Mouse (Mus musculus): ENCODE data around the gene Ubxn7. TPM values are rescaled to one million over a fixed set of nuclear protein-coding genes. Genes with fewer than 3 reads are reported as not detected.

Ubxn7 gene
- total and polyA plus RNA-seq, 3 experiments = 5.0 to 126 (median 32.6) TPM

DNA sequence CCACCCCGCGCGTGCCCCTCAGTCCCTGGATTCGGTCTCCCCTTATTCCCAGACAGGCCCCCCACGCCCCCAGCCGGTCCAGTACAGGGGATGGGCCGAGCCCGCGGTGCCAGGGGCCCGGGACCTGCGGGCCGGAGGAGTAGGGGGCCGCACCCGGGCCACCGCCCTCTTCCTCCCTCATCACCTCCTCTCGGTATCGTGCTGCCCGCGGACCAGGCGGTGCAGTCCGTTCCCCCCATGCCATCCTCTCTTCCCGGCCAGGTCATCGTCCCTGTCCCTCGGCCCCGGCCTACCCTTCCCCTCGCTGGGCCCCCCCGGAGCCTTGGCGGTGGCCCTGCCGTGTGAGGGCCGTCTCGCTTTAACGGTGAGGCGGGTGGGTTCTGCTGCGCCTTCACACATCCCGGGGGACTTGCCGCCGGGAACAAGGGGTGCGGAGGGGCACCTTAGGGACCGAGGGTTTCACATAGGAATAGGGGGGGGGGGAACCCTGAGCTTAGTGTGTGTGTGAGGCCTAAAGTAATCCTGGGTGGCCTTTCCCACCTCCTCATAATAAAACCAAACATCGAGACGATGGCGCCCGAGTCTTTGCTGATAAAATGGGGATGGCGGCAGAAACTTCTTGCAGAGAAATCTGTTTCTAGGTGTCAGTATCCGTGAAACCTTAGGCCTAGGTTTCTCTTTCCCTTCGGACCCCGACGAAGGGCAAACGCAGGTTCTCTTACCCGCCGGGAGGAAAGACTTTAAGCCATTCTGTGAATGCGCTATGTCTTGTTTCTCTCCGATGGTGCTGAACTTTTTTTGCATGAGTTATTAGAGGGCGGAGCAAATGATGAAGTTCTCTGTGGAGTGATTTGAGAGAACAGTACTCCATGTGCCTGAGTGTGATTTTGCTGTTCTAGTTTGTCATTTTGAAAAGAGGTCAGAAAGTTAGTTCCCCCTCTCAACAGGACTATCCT is 777 bp downstream of the Ubxn7 start:
- DNase-seq (ENCODE audit: low spot score) (peak; percentile 25), ATAC-seq (ENCODE audit: extremely low read depth, insufficient number of reproducible peaks, low FRiP score, poor library complexity, severe bottlenecking) (no peak)
- H3K4me3 ChIP-seq (ENCODE audit: low read depth, low read length) = peak overlapping the region; percentile 95
- no peaks in the 10 kb centered on the region for H3K9me3 ChIP-seq (replicated peaks)
- peaks cover 5% of the 10 kb centered on the region for H3K36me3 ChIP-seq (replicated peaks)
- H3K27me3 ChIP-seq (ENCODE audit: insufficient read depth, low read length) = no peaks in the 10 kb centered on the region
- H3K4me1 ChIP-seq (ENCODE audit: insufficient read depth, low read depth, low read length) = peaks cover 36% of the 10 kb centered on the region
- TF ChIP-seq TAL1 (conservative IDR thresholded peaks at IDR 0.05; ENCODE audit: low read depth, low read length) = no peak
- TF ChIP-seq POLR2AphosphoS5 (IDR thresholded peaks at IDR 0.05; ENCODE audit: insufficient replicate concordance, low read depth, low read length) = no peak
- TF ChIP-seq GATA2 (IDR thresholded peaks at IDR 0.05; ENCODE audit: borderline replicate concordance, low read depth, low read length) = no peak
- TF ChIP-seq CTCF (IDR thresholded peaks at IDR 0.05; ENCODE audit: low read depth, low read length) = no peak
- TF ChIP-seq GATA1 (IDR thresholded peaks at IDR 0.05; ENCODE audit: borderline replicate concordance, low read length) = no peak

DNA sequence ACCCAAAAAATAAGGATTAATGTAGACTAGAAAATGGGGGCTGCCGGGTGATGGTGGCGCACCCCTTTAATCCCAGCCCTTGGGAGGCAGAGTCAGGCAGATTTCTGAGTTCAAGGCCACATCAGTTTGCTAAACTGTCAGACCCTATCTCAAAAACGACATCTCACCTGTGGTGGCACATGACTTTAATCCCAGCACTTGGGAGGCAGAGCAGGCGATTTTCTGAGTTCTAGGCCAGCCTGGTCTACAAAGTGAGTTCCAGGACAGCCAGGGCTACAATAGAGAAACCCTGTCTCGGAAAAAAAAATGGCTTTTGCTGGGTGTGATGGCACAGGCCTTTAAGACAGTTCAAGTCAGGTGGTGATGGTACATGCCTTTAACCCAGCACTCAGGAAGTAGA is 3.1 kb downstream of the Ubxn7 start:
- Histone ChIP-seq H3K9me3 (replicated peaks) (no peaks in the 10 kb centered on the region), H3K4me1 (ENCODE audit: insufficient read depth, low read depth, low read length) (peaks cover 42% of the 10 kb centered on the region), H3K27me3 (ENCODE audit: insufficient read depth, low read length) (no peaks in the 10 kb centered on the region), H3K36me3 (replicated peaks) (peaks cover 5% of the 10 kb centered on the region), H3K4me3 (ENCODE audit: low read depth, low read length) (no peak overlapping the region)
- TF ChIP-seq GATA2 (IDR thresholded peaks at IDR 0.05; ENCODE audit: borderline replicate concordance, low read depth, low read length) (no peak), TAL1 (conservative IDR thresholded peaks at IDR 0.05; ENCODE audit: low read depth, low read length) (no peak), GATA1 (IDR thresholded peaks at IDR 0.05; ENCODE audit: borderline replicate concordance, low read length) (no peak), POLR2AphosphoS5 (IDR thresholded peaks at IDR 0.05; ENCODE audit: insufficient replicate concordance, low read depth, low read length) (no peak), CTCF (IDR thresholded peaks at IDR 0.05; ENCODE audit: low read depth, low read length) (no peak)
- ATAC-seq (ENCODE audit: extremely low read depth, insufficient number of reproducible peaks, low FRiP score, poor library complexity, severe bottlenecking) (no peak), DNase-seq (ENCODE audit: low spot score) (no peak)

DNA sequence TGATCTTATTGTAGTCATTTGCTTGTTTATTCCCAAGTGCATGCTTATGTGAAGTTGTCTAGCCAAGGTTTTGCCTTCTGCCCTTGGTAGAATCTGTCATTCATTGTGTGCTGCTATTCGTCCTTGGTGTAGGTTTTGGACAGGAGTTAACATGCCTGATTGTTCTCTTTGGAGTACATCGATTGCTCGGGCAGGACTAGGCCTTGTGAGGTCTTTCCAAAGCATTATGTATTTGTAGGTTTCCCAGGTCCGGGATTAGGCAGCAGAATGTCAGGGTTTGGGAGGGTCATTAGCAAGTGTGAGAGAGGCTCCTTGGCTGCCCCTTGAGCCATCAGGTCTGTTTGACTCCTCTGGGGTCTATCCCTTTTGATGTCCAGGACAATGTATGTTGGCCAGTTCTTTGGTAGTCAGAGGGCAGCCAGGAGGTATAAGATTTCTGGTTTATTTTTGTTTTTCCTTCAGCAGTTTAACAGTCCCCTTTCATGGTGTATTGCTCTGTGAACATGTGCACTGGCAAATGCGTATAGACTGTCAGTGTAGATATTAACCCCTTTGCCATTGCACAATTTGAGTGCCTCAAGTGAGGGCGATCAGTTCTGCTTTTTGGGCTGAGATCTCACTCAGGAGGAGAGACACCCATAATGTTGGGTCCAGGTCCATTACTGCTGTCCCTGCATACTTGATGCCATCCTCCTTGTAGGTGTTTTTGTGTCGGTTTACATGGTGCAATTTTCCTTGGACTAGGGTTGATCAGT is 4.1 kb downstream of the Ubxn7 start:
- no peaks in the 10 kb centered on the region for H3K9me3 ChIP-seq (replicated peaks)
- H3K4me1 ChIP-seq (ENCODE audit: insufficient read depth, low read depth, low read length) = peaks cover 42% of the 10 kb centered on the region
- ATAC-seq (ENCODE audit: extremely low read depth, insufficient number of reproducible peaks, low FRiP score, poor library complexity, severe bottlenecking) = no peak
- DNase-seq (ENCODE audit: low spot score) = no peak
- TF ChIP-seq TAL1 (conservative IDR thresholded peaks at IDR 0.05; ENCODE audit: low read depth, low read length) (no peak), POLR2AphosphoS5 (IDR thresholded peaks at IDR 0.05; ENCODE audit: insufficient replicate concordance, low read depth, low read length) (no peak), GATA2 (IDR thresholded peaks at IDR 0.05; ENCODE audit: borderline replicate concordance, low read depth, low read length) (no peak), GATA1 (IDR thresholded peaks at IDR 0.05; ENCODE audit: borderline replicate concordance, low read length) (no peak), CTCF (IDR thresholded peaks at IDR 0.05; ENCODE audit: low read depth, low read length) (no peak)
- H3K36me3 ChIP-seq (replicated peaks) = peaks cover 5% of the 10 kb centered on the region
- no peak overlapping the region for H3K4me3 ChIP-seq (ENCODE audit: low read depth, low read length)
- no peaks in the 10 kb centered on the region for H3K27me3 ChIP-seq (ENCODE audit: insufficient read depth, low read length)

DNA sequence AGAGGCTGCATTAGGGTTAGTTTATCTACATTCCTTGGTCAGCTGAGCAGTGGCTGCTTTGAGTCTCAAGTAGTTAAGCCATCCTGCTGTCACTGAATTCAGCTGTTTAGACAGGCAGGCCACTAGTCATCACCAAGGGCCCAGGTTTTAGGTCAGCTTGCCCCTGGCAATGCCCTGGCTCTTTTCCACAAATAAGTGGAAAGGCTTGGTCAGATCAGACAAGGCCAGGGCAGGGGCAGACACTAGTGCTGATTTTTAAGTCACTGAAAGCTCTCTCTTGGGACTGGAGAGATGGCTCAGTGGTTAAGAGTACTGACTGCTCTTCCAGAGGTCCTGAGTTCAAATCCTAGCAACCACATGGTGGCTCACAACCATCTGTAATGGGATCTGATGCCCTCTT is 4.9 kb downstream of the Ubxn7 start:
- H3K27me3 ChIP-seq (ENCODE audit: insufficient read depth, low read length) = no peaks in the 10 kb centered on the region
- H3K9me3 ChIP-seq (replicated peaks) = no peaks in the 10 kb centered on the region
- peaks cover 39% of the 10 kb centered on the region for H3K4me1 ChIP-seq (ENCODE audit: insufficient read depth, low read depth, low read length)
- no peak for DNase-seq (ENCODE audit: low spot score)
- H3K36me3 ChIP-seq (replicated peaks) = peaks cover 5% of the 10 kb centered on the region
- TF ChIP-seq POLR2AphosphoS5 (IDR thresholded peaks at IDR 0.05; ENCODE audit: insufficient replicate concordance, low read depth, low read length) (no peak), GATA1 (IDR thresholded peaks at IDR 0.05; ENCODE audit: borderline replicate concordance, low read length) (no peak), GATA2 (IDR thresholded peaks at IDR 0.05; ENCODE audit: borderline replicate concordance, low read depth, low read length) (no peak), TAL1 (conservative IDR thresholded peaks at IDR 0.05; ENCODE audit: low read depth, low read length) (no peak), CTCF (IDR thresholded peaks at IDR 0.05; ENCODE audit: low read depth, low read length) (no peak)
- H3K4me3 ChIP-seq (ENCODE audit: low read depth, low read length) = no peak overlapping the region
- ATAC-seq (ENCODE audit: extremely low read depth, insufficient number of reproducible peaks, low FRiP score, poor library complexity, severe bottlenecking) = no peak

DNA sequence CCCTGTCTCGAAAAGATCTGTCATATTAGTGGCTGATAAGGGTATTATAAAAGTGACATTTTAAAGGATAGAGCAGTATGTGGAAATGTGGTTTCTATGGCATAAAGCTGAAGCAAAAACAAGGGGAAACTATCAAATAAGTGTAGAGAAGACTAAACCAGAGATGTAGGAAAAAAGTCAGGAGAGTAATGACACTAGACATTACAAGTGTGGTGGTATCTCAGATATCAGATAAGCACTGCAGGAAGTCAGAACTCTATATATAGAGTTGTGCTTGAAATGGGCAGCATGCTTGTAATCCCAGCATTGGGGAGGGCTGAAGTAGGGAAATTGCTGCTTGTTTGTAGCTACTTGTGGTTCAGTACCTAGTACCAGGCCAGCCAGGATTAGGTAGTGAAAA is 8.4 kb downstream of the Ubxn7 start:
- TF ChIP-seq GATA2 (IDR thresholded peaks at IDR 0.05; ENCODE audit: borderline replicate concordance, low read depth, low read length) = no peak
- no peak for TF ChIP-seq TAL1 (conservative IDR thresholded peaks at IDR 0.05; ENCODE audit: low read depth, low read length)
- no peak for TF ChIP-seq GATA1 (IDR thresholded peaks at IDR 0.05; ENCODE audit: borderline replicate concordance, low read length)
- TF ChIP-seq POLR2AphosphoS5 (IDR thresholded peaks at IDR 0.05; ENCODE audit: insufficient replicate concordance, low read depth, low read length) = no peak
- TF ChIP-seq CTCF (IDR thresholded peaks at IDR 0.05; ENCODE audit: low read depth, low read length) = no peak
- peaks cover 34% of the 10 kb centered on the region for H3K4me1 ChIP-seq (ENCODE audit: insufficient read depth, low read depth, low read length)

DNA sequence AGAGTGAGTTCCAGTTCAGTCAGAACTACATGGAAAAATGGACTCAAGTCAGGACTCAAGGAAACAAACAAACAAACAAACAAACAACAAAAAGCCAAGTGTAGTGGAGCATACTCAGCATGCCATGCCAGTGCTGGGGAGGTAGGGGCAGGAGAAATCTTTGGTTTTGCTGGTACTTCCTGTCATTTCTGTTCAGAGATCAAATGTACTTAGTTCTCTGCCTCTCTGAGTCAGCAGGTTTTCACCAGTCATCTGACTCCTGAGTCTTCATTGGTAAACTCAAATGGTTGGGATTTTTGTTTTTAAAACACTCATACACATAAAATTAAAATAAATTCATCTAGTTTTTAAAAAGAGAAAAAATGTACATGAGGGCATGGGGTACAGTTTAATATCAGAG is 13.5 kb downstream of the Ubxn7 start:
- no peak for ATAC-seq (ENCODE audit: extremely low read depth, insufficient number of reproducible peaks, low FRiP score, poor library complexity, severe bottlenecking)
- DNase-seq (ENCODE audit: low spot score) = no peak
- H3K36me3 ChIP-seq (replicated peaks) = peaks cover 3% of the 10 kb centered on the region
- H3K27me3 ChIP-seq (ENCODE audit: insufficient read depth, low read length) = no peaks in the 10 kb centered on the region
- H3K4me3 ChIP-seq (ENCODE audit: low read depth, low read length) = no peak overlapping the region
- TF ChIP-seq GATA1 (IDR thresholded peaks at IDR 0.05; ENCODE audit: borderline replicate concordance, low read length) (no peak), TAL1 (conservative IDR thresholded peaks at IDR 0.05; ENCODE audit: low read depth, low read length) (no peak), CTCF (IDR thresholded peaks at IDR 0.05; ENCODE audit: low read depth, low read length) (no peak), POLR2AphosphoS5 (IDR thresholded peaks at IDR 0.05; ENCODE audit: insufficient replicate concordance, low read depth, low read length) (no peak), GATA2 (IDR thresholded peaks at IDR 0.05; ENCODE audit: borderline replicate concordance, low read depth, low read length) (no peak)
- H3K4me1 ChIP-seq (ENCODE audit: insufficient read depth, low read depth, low read length) = peaks cover 12% of the 10 kb centered on the region
- H3K9me3 ChIP-seq (replicated peaks) = no peaks in the 10 kb centered on the region

More for the DNA sequence above, 8.4 kb downstream of the Ubxn7 start:
- no peaks in the 10 kb centered on the region for H3K27me3 ChIP-seq (ENCODE audit: insufficient read depth, low read length)
- H3K36me3 ChIP-seq (replicated peaks) = peaks cover 2% of the 10 kb centered on the region
- no peak for ATAC-seq (ENCODE audit: extremely low read depth, insufficient number of reproducible peaks, low FRiP score, poor library complexity, severe bottlenecking)
- no peaks in the 10 kb centered on the region for H3K9me3 ChIP-seq (replicated peaks)
- no peak for DNase-seq (ENCODE audit: low spot score)
- H3K4me3 ChIP-seq (ENCODE audit: low read depth, low read length) = no peak overlapping the region

Data from G1E (cell line).